Mouse (Mus musculus) embryo, embryonic 11.5 days (tissue): ENCODE measurements around the gene Guca2b.

Source experiments
- DNase-seq: peaks from one replicate; pipeline ENCODE4 v3.0.0-alpha.2; 2012; ENCODE audit warnings: low read depth, low spot score

Guca2b gene

DNA sequence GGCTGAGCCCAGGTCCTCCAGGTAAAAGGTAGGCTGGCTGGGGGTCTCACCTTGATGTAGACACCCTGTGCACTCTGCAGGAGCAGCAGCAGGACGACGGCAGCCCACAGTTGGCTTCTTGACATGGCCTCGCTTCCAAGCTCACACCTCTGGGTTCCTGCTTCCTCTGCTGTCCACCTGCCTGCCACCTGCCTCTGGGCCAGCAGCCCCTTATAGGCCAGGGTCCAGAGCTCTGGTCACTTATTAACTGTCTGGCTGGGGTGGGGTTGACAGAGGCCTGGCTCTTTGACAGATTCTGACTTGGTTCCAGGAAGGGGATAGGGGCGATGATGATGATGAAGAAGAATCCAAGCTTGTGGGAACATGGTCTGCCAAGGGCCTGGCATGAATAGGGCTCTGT, at the start of gene Guca2b:
Gene Guca2b (minus strand): TSS at position 224 of the 400 bp plus-strand sequence.
- DNase-seq = no peak

DNA sequence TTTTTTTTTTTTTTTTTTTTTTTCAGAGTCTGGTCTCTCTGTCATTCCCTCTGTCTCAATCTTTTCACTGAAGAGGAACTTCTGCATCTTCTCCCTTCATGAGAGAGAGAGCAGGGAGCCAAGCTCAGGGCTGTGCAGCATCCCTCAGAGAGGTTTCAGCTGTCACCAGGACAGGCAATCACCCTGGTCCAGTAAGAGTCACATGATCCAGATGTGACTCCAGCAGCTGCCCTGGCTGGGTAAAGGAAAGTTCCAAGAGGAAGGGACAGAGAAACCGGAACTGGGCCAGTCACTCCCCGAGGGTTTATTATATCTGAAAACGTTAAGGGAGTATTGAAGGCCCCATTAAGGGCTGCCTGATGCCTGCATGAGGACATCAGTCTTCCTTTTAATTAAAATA, 49.0 kb upstream of the Guca2b start:
- DNase-seq = no peak

DNA sequence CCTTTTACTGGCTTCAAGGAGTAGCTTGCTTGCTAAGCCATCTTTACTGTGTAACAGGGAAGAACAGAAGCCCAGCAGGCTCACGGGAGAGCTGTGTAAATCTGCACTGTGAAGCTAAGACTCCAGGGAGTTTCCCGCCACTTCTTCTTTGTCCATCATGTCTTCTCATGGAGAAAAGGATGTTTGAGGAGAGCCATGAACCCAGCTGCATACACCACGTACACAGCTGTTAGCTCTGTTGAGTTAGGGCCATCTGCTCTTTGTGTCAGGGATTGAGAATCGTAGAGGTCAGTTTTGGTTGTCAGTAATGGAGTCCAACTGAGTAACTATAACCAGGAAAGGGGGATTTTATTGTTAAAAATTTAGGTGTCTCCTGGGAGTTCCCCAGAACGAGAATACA, 48.6 kb upstream of the Guca2b start:
- no peak for DNase-seq

DNA sequence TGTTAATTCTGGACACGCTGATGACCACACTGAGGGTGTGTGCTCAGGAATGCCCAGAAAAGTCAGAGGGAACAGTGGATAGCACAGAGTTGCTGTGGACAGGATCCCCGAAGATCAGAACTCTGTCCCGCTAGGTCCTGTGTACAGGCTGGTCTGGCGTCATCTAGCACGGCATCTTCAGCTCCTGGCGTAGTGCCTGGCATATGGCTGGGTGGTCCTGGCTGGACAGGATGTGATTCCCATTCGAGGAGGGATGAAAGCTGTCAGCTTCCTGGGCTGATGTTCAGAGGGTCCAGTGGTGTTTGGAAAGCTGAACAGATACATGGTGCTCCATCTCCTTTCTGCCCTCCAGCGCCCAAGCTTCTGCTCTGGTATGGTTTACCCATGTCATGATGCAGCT, 45.2 kb upstream of the Guca2b start:
- no peak for DNase-seq

DNA sequence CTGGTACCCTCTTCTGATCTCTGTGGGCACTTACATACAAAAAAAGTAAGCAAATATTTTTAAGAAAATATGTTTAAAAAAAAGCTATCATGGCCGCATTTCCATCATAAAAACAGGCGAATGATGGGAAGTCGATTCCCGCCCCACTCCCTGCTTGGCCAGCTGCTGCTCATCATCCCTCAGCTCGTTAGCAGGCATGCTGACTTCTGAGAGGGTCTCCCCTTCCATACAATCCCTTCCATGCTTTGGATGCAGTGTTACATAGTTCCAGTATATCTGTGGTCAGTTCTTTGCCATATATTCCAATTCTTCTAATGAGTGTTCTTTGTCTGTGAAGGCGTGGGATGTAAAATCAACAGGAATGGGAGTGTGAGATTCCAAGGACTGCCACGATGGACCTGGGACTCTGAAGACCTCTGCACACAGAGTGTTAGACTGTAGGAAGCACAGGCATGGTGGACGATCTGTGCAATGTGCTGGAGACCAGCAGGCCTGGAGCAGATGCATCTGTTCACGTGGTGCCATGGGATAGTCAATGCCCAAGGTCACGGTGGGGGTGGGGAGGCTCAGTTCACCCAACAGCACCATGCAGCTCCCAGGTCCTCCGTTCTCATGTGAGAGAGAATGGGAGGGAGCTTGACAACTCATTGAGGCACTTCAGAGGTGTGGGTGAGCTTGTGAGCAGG, 42.7 kb upstream of the Guca2b start:
- DNase-seq = no peak

DNA sequence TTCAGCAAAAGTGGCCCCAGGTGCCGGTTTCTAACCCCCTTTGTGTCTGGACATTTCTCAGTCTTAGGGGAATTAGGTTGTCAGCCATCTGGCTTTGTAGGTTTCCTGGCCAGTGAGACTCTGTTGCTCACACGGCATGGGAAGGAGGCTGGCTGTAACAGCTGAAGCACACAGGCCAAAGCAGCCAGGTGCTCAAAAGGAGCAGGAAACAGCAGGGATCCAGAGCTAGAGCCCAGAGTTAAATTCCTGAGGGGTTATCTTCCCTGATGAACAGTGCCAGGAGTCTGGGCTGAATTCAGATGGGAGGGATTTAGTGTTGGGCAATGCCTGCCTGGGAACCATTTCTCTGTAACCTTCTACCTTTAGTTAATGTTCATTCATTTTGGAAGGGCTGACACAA, 39.6 kb upstream of the Guca2b start:
- DNase-seq = no peak

DNA sequence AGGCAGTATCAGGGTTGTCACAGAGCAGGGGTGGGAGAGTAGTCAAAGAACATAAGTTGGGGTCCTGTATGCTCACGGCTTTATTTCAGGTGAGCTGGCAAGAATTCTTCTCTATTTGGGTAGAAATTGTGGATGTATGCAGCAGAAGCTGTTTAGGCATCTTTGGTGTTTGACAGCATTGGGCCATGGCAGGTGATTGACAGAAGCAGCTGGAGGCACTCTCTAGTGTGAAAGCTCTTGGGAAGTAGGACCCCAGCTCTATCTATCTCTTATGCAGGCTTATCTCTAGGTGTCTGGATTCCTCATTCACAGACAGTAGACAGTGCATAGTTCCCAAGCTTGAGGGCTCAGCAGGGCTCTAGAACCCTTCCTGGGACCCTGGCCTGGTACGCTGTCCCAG, 27.0 kb upstream of the Guca2b start:
- DNase-seq = no peak

DNA sequence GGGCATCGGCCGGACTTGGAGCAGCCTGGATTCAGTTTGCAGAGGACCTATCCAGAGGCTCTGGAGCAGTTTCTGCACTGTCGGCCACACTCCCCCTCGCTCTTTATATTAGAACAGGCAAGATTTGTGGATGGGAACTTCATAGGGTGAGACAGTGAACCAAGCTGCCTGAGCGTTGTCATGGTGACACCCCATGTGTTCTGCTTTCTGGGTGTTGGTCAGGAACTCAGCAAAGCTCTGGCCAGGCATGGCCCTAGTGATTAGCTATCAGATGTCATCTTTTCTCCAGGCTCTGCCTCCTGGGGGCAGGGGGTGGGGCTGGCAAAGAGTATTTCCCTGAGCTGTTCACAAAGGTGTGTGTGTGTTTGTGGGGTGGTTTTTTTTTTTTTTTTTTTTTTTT, 23.8 kb upstream of the Guca2b start:
- DNase-seq = no peak

DNA sequence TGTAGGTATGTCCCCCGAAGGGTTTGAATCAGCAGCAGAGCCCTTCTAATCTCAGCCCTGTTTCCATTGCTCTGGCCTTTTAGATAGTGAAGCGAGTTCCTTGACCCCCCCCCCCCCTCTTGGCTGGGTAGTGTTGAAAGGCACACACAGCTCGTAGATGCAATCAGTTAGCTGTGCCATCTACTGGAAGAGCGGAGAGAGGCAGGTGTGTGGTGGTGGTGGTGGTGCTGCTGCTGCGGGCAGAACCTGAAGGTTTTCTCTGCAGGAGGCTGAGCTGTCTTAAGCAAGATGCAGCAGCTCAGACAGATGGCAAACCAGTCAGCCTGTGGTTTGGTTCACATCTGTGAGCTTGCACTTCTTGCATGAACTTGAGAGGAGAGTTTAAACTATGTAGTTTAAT, 13.9 kb upstream of the Guca2b start:
- no peak for DNase-seq

DNA sequence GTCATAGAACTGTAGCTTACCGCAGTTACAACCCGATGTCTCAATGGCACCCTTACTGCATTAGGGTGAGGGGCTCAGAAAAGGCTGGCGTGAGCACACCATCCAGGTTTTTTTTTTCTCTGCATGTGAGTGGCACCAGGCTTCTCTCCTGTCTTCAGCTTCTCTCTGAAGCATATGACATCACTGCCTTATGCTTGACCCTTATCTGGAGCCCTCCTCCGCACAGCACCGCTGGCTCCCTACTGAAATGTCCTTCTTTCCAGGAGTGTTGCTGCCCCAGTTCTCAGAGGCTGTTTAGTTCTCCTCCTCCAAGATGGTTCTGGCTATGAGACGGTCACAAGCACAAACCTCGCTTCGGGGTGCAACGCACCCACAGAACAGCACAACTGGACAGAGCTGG, 12.4 kb upstream of the Guca2b start:
- no peak for DNase-seq

DNA sequence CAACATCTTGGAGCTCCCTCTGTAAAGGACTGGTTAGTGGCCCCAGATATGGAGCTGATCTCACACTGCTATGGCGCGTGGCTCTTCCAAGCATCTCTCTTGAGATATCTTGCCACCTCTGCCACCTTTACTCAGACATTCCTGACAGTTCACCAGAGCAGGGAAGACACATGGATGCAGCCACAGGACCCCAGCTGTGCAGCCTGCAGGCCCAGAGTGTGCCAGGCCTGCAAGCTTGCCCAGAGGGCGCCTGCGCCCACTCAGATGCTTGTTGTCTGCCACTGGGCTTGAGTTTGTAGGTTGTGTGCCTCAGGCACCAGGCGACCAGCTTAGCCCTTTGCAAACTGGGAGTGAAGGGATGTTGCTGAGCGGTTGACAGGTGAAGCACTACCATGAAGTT, 12.0 kb upstream of the Guca2b start:
- DNase-seq = no peak

DNA sequence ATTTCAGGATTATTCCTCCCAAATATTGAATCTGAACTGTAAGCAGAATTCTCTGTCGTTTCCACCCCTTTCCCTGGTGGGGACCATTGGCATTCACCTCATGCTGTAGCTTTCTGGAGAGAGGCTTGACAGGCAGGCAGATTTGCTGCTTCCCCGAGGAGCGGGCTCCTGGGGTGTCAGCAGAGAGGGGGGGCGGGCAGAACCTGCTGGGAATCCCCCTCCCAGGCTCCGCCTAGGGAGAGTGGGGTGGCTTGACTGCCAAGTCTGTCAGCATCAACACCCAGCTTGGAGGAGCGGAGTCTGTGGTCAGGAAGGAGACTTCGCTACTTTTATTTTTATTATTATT, 11.4 kb upstream of the Guca2b start:
- DNase-seq = no peak

DNA sequence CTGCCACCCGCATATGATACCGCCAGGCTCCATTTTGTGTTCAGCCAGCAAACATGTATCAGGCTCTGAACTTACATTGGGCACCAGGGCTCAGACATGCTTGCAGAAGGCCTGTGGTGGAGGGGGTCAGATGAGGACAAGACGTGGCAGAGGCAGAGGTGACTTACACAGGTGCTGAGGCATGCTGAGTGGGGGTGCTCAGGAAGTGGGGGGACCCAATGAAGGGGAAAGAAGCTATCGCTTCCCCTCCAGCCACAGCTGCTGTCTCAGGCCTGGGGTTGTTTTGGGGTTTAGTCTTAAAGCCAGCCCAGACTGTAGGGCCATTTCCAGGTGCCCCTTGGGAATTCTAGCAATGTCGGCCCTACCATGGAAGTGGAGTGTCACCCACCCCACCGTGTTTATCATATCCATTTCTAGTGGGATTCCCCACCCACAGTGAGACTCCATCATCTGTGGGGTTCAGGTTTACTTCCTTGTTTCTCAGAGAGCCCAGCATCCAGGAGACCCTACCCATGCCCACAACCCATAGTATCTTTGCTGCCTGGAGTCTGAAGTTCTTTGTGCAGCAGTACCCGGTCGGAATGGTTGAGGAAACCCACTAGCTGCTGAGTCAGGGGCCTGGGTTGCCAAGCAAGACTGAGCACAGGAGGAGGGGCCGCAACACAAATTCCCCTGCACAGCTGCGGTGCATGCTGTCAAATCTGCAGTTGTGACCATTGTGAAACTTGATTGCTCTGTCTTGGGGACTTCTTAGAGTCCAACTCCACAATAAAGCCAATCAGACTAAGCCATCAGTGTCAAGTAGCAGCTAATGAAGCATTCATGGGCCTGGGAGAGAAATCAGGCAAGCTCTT, 10.8 kb upstream of the Guca2b start:
- no peak for DNase-seq

DNA sequence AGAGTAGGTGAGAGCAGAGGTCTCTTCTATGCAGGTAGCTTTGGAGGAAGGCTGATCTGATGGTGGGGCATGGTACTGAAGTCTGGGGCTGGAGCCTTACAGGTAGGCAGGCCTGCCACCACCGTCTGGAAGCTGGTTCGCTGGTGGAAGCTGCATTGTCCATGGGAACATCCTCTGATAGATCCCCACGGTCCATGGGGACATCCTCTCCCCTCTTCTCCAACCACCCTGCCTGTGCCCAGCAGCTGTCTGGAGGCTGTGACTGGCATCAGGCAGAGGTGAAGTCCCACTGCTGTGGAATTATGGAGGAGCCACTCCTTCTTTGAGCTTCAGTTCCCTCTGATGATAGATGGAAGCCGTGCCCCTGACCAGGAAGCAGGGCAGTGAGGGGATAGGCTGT, 9.8 kb upstream of the Guca2b start:
- DNase-seq = no peak

DNA sequence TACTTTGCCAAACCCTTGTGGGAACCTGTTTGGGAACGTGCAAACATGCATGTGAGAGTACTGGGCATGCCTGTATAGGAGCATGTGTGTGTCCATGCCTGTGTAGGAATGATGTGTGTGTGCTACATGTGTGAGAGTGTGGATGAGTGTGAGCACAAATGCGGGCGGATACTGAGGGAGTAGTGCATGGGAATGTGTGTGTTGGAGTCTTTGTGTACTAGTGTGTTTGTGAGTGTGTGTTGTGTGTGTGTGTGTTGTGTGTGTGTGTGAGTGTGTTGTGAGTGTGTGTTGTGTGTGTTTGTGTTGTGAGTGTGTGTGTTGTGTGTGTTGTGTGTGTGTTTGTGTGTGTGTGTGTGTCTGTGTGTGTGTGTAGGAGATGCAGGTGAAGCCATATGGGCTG, 9.4 kb upstream of the Guca2b start:
- no peak for DNase-seq

DNA sequence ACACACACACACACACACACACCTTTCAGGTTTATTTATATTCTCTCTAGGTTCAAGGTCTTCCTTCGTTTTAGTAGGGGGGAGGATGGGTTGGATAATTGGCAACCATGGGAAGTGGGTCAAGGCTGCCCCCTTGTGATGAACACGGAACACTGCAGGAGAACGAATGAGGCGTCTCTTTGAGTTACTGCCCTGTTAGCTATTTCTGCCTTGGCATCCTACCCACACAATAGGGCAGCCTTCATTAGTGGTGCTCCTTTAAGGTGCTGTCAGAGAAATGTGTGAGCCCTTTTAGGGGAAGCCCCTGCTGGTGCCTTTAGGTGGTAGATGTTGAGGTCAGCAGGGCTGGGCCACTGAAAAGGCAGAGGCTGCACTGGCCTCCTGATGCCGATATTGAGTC, 8.7 kb upstream of the Guca2b start:
- peak; percentile 19 for DNase-seq

DNA sequence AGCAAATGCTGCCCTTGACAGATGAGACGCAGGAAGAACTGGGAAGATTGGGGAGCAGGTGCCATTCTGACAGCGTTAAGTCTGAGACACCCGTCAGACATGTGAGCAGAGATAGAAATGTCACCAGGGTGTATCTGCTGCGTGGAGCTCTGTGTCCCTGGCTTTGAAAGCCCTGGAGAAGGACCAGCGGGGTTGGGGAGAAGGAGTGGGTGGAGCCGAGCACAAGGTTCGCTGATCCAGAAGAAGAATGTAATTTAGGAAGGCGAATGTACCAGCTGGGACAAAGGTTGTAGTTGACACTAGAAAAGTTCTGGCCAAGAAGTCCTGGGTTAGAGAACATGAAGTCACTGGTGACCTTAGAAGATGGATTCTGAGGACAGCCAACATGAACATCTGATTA, 7.4 kb upstream of the Guca2b start:
- no peak for DNase-seq

DNA sequence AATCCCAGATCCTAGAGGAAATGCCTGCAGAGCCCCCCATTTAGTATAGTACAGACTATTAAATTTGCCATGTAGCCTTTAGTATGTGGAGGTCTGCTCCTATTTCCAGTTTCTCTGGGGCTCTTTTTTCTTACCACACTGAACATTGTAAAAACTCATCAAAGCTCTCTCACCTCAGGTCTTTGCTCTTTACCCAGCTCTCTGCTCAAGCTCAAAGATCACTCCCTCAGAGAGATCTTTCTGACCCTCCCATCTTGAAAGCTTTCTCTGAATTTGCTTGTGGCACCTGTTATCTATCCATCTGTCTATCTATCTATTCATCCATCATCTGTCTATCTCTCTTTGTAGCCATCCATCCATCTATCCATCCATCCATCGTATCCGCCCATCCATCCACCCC, 6.4 kb upstream of the Guca2b start:
- no peak for DNase-seq

DNA sequence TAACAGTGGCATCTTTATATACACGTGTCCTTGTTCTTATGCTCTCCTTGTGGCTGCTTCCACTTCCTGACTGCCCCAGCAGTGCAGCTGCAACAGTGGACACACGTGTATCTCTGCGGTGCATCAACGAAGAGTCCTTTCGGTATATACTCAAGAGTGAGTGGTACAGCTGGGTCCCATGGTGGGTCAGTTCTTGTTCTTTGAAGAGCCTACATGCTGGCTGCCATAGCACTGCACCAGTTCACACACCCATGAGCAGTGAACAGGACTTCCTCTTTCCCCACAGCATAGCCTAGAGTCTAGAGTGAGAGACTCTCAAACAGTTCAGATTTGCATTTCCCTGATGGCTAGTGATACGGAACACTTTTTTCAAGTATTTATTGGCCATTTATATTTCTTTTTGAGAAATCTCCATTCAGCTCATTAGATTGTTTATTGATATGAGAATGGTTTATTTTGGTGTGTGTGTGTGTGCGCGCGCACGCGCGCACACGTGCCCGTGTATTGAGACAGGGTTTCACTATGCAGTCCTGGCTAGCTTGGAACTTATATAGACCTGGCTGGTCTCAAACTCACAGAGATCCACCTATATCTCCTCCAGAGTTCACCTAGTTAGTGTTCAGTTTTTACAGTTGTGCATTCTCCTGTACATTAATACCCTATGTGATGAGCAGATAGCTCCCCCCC, 4.8 kb upstream of the Guca2b start:
- DNase-seq = no peak

DNA sequence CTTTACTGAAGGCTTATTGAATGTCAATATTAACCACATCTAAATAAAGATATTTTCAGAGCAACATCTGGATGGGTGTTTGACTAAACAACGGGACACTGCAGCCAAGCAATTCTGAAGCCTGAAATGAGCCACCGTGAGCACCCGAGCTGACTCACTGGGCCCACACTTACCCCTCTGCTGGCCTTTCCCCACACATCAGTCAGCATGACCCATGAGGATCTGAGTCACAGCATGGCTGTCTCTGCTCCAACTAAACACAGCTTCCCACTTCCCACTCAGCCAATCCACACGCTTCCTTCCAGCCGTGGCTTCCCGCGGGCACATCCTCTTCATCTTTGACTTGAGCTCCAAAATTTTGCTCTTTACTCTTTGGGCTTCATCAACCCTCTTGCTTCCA, 4.2 kb upstream of the Guca2b start:
- no peak for DNase-seq

DNA sequence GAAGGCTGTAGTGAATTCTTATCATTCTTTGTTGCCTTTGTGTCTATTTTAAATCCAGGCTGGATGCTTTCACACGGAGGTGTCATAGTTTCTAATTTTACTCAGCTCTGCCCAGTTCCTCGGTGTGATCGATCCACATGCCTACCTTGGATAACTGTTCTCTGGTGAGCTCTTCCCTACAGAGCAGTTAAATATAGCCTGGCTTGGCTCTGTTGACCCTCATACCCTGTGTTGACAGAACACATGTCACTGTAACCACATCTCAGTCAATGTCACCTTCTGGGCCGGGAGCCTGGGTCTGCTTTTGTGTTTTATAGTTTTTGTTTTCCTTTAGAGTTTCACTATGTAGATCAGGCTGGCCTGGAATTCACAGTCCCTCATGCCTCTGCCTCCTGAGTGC, 3.4 kb upstream of the Guca2b start:
- DNase-seq = no peak

DNA sequence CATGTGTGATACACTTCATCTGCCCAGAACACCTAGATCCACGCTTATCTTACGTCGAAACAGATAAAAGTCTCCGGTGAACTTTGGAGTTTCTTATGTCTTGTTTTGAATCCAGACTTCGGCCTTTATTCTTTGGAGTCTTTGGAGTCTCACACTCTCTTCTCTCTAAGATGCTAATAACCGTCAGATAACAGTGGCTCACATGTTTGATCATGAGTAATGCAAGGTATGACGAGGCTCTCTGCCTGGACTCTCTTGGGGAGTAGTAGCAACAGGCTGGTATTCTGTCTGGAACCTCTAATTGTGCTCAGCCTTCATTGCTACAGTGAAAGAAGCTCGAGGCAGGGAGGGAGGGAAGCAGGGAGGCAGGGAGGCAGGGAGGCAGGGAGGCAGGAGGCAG, 1.3 kb upstream of the Guca2b start:
- no peak for DNase-seq

DNA sequence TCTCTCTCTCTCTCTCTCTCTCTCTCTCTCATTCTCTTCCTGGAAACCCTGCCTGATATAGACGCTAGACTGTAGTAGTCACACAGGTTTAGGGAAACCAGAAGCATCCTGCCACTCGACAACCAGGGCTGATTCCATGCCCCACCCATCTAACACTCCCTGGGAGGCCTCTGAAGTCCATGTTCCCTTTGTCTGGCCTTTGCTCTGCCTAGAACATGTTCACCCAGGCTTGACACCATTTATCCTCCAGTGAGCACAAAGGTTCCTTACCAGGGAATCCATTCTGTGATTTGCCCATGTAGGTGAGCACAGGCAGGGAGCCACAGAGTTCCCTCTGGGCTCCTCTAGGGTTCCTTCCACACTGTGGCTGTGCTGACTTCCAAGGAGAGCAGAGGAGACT, 508 bp downstream of the Guca2b start:
- DNase-seq = no peak
